Comparison of ENCODE assay signal across 15 mouse cellular contexts in the genomic region with DNA sequence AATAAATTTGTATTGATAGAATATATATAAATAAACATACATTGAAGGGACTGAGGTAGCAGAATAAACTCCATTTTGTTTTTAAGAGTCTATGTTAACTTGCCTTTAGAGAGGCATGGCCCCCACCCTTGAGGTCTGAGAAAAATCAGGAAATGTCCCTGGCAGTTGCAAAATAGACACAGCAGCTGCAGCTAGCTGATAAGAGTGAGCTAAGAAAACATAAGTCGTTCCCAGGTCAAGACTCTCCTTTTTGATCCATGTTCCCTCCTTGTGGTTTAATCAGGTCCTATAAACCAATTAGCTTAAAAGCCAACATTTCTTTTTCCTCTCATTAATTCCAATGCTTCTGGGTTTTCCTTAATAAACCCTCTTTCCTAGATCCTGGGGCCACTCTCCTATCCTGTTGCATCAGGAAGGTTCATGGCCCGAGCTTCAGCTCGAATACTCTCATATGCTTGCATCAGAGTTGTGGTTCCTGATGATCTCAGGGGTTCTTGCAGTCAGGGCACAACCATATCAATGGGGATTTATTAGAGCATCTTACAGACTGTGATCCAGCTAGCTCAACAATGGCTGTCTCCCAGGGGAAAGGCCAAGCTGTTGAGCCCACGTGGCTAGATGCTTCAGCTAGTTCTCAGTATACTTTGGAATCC. TPM values are rescaled to one million over a fixed set of nuclear protein-coding genes. Genes with fewer than 3 reads are reported as not detected.
DNase-seq lines count a peak whose midpoint lies in the region; ATAC-seq and TF ChIP-seq lines count a peak whose summit lies in the region.
"Had no signal": no experiment of that assay in that cellular context is flagged by ENCODE, and none has a peak within 500 bp of the region (broad histone marks: within the 10 kb centered on the region; RNA-seq: fewer than 3 reads in every experiment).

No protein-coding gene starts in this region.

- no peak overlapping the region for H3K27ac ChIP-seq in kidney, postnatal 0 days
- H3K27ac ChIP-seq in liver, postnatal 0 days (ENCODE audit: low read depth), result 0 out of 2 replicates have a peak overlapping the region, but pooled peaks have one; percentile 29
- H3K27ac ChIP-seq: forebrain, embryonic 12.5 days; heart, embryonic 13.5 days; hindbrain, embryonic 14.5 days; limb, embryonic 13.5 days; midbrain, embryonic 13.5 days had no signal

- no peaks in the 10 kb centered on the region for H3K9me3 ChIP-seq in kidney, postnatal 0 days (replicated peaks; ENCODE audit: low read length)
- H3K9me3 ChIP-seq in liver, postnatal 0 days (ENCODE audit: low read length), result no peaks in the 10 kb centered on the region
- H3K9me3 ChIP-seq: forebrain, embryonic 12.5 days; heart, embryonic 13.5 days; limb, embryonic 13.5 days; midbrain, embryonic 13.5 days had no signal

- TF ChIP-seq CTCF in kidney, postnatal 0 days (IDR thresholded peaks at IDR 0.05; ENCODE audit: low read depth), result no peak
- no peak for TF ChIP-seq CTCF in liver, postnatal 0 days (IDR thresholded peaks at IDR 0.05; ENCODE audit: low read depth)

- no peak overlapping the region for H3K4me2 ChIP-seq in kidney, postnatal 0 days (ENCODE audit: low read length)
- H3K4me2 ChIP-seq in liver, postnatal 0 days (ENCODE audit: low read depth, low read length), result no peak overlapping the region
- H3K4me2 ChIP-seq: forebrain, embryonic 12.5 days; heart, embryonic 13.5 days; hindbrain, embryonic 14.5 days; limb, embryonic 13.5 days; midbrain, embryonic 13.5 days had no signal

- no peak overlapping the region for H3K4me3 ChIP-seq in kidney, postnatal 0 days (replicated peaks; ENCODE audit: low read depth, low read length)
- H3K4me3 ChIP-seq in liver, postnatal 0 days (ENCODE audit: low read depth, low read length), result no peak overlapping the region
- H3K4me3 ChIP-seq: forebrain, embryonic 12.5 days; heart, embryonic 13.5 days; limb, embryonic 13.5 days; midbrain, embryonic 13.5 days had no signal

- no peaks in the 10 kb centered on the region for H3K4me1 ChIP-seq in kidney, postnatal 0 days (replicated peaks; ENCODE audit: insufficient read depth, low read length)
- H3K4me1 ChIP-seq in liver, postnatal 0 days (ENCODE audit: insufficient read depth), result peaks cover 3% of the 10 kb centered on the region; the same call in 1 of the 2 replicates
- H3K4me1 ChIP-seq: forebrain, embryonic 12.5 days; heart, embryonic 13.5 days; midbrain, embryonic 13.5 days had no signal

- no peaks in the 10 kb centered on the region for H3K36me3 ChIP-seq in kidney, postnatal 0 days (ENCODE audit: insufficient read depth, low read length)
- no peaks in the 10 kb centered on the region for H3K36me3 ChIP-seq in liver, postnatal 0 days (replicated peaks; ENCODE audit: insufficient read depth, low read length)
- H3K36me3 ChIP-seq: forebrain, embryonic 12.5 days; limb, embryonic 13.5 days had no signal

- peak; percentile 13 for DNase-seq in kidney, postnatal 0 days (ENCODE audit: low spot score)
- no peak for DNase-seq in kidney, postnatal 36 days
- DNase-seq in MN1 (ENCODE audit: low spot score), result peak; percentile 51
- peak; percentile 26 for DNase-seq in liver, postnatal 0 days
- no peak for DNase-seq in right cerebral cortex, postnatal 25 days
- no peak for DNase-seq in frontal cortex, adult 2 months (ENCODE audit: extremely low spot score in 1 of 2, low spot score in 1 of 2)
- DNase-seq: cerebellum, adult 9-10 months; thymus, postnatal 4 days had no signal

- no peaks in the 10 kb centered on the region for H3K27me3 ChIP-seq in kidney, postnatal 0 days (ENCODE audit: insufficient read depth, low read length)
- no peaks in the 10 kb centered on the region for H3K27me3 ChIP-seq in liver, postnatal 0 days (ENCODE audit: insufficient read depth, low read length)
- H3K27me3 ChIP-seq: CH12.LX; forebrain, embryonic 12.5 days; heart, embryonic 13.5 days; midbrain, embryonic 13.5 days had no signal

- 31% methylated on average over 4 of the region's 4 CpGs for WGBS in kidney, postnatal 0 days
- 24% methylated on average over 4 of the region's 4 CpGs for WGBS in liver, postnatal 0 days (ENCODE audit: insufficient replicate concordance)

- H3K9ac ChIP-seq in kidney, postnatal 0 days (ENCODE audit: low read depth, low read length), result no peak overlapping the region
- H3K9ac ChIP-seq in liver, postnatal 0 days (replicated peaks), result no peak overlapping the region
- H3K9ac ChIP-seq: forebrain, embryonic 12.5 days; heart, embryonic 13.5 days; hindbrain, embryonic 14.5 days; limb, embryonic 13.5 days; midbrain, embryonic 13.5 days had no signal

- TF ChIP-seq EP300 in liver, postnatal 0 days (IDR thresholded peaks at IDR 0.05; ENCODE audit: low read depth), result peak; percentile 84

- no peak for ATAC-seq in kidney, postnatal 0 days (replicated peaks; ENCODE audit: low FRiP score, low read depth)
- peak; percentile 82 to 83 for ATAC-seq in hematopoietic stem cell, adult 5-6 weeks (replicated peaks in 1 of 2; ENCODE audit: insufficient read depth in 1 of 2, low FRiP score in 2 of 2, low TSS enrichment in 1 of 2, low read depth in 1 of 2, poor library complexity in 2 of 2, severe bottlenecking in 2 of 2)
- ATAC-seq in liver, postnatal 0 days, result peak; percentile 82
- ATAC-seq: midbrain, embryonic 13.5 days had no signal

RNA-seq across cellular contexts. Expression of a gene that starts 12.1 kb away (rescaled TPM):
- polyA plus RNA-seq in kidney, postnatal 0 days (2015; fragmentation: Nextera tagmentation; extraction: Ambion mirVana), result 38.9 and 39.0 TPM in 2 replicates
- total RNA-seq in hematopoietic stem cell, adult 5-6 weeks (2017), result 96.4 and 122 TPM in 2 replicates
- polyA plus RNA-seq in liver, postnatal 0 days (2015; fragmentation: Nextera tagmentation; extraction: Ambion mirVana), result 24.1 and 28.6 TPM in 2 replicates
- polyA plus RNA-seq in frontal cortex, adult 2 months (2012; rRNA removed), result 28.5 and 29.1 TPM in 2 replicates

RNA-seq across cellular contexts. Expression of a gene that starts 23.2 kb away (rescaled TPM):
- 91.9 and 97.1 TPM in 2 replicates for polyA plus RNA-seq in kidney, postnatal 0 days (2015; fragmentation: Nextera tagmentation; extraction: Ambion mirVana)
- 63.5 and 66.1 TPM in 2 replicates for total RNA-seq in hematopoietic stem cell, adult 5-6 weeks (2017)
- 49.6 and 53.5 TPM in 2 replicates for polyA plus RNA-seq in liver, postnatal 0 days (2015; fragmentation: Nextera tagmentation; extraction: Ambion mirVana)
- 80.9 and 82.7 TPM in 2 replicates for polyA plus RNA-seq in frontal cortex, adult 2 months (2012; rRNA removed)

Comparison
In these comparisons a context has a peak if more than half of its experiments do, and no peak if none do; other contexts are left out.
1. DNase-seq: peak in kidney, postnatal 0 days (single experiment), MN1 (single experiment) and liver, postnatal 0 days (single experiment); none in kidney, postnatal 36 days (0 of 2), right cerebral cortex, postnatal 25 days (single experiment) and frontal cortex, adult 2 months (0 of 2).